Mouse (Mus musculus): ENCODE measurements around the gene Rfx3. TPM values are rescaled to one million over a fixed set of nuclear protein-coding genes. Genes with fewer than 3 reads are reported as not detected.

Gene Rfx3
- total and polyA plus RNA-seq, 3 experiments = 0.76 to 1.4 (median 1.2) TPM

DNA sequence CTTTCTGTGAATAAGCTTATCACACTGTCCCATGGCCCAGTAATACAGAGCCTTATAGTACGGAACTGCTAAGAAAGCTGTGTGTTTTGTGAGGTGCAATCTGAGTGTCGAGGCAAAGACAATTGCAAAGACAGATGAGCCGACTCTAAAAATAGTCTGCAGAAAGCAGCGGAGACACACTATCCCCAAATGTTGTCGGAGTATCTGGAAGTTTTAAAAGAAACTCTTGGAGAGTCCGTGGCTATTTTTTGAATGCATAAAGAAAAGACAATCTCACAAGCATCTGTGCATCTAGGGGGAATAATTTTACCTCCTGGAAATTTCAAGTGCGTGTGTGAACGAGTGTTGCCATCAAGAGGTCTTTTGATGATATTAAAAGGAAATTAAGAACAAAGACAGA, 251.6 kb downstream of the Rfx3 start:
- in situ Hi-C loops (cut with MboI; ENCODE audit: low pct_ligation_motif_present, low pct_unique_long_range_greater_than_20kb, low sequenced_read_pairs) (no loop called here), dilution Hi-C loops (cut with MboI; ENCODE audit: extremely low pct_ligation_motif_present, extremely low pct_unique_long_range_greater_than_20kb, low sequenced_read_pairs) (no loop called here)
- DNase-seq (ENCODE audit: extremely low read depth) = no peak
- no peak overlapping the region for H3K4me3 ChIP-seq (replicated peaks in 1 of 3; ENCODE audit: low read depth in 2 of 3, low read length in 2 of 3, poor library complexity in 1 of 3)
- peaks cover 4 to 7% of the 10 kb centered on the region in 2 experiments for H3K4me1 ChIP-seq (ENCODE audit: control insufficient read depth in 1 of 2, insufficient read depth in 2 of 2)
- H3K79me2 ChIP-seq (replicated peaks; ENCODE audit: control insufficient read depth, extremely low read depth, insufficient read depth, poor library complexity, severe bottlenecking) = no peaks in the 10 kb centered on the region
- no peak overlapping the region for H3K27ac ChIP-seq (ENCODE audit: insufficient read depth, low read depth)
- H3K4me2 ChIP-seq (ENCODE audit: insufficient read depth, low read depth, poor library complexity, severe bottlenecking) = no peak overlapping the region
- TF ChIP-seq GABPA (IDR thresholded peaks at IDR 0.05; ENCODE audit: insufficient replicate concordance, low read depth, low read length) (no peak), RCOR1 (conservative IDR thresholded peaks at IDR 0.05; ENCODE audit: low read depth, low read length) (no peak), ZC3H11A (IDR thresholded peaks at IDR 0.05; ENCODE audit: low read depth, low read length) (no peak), POLR2A (IDR thresholded peaks at IDR 0.05; ENCODE audit: low read depth, low read length) (no peak), HCFC1 (IDR thresholded peaks at IDR 0.05; ENCODE audit: low read depth, low read length) (no peak), ZNF384 (IDR thresholded peaks at IDR 0.05; ENCODE audit: low read depth, low read length) (no peak), JUN (IDR thresholded peaks at IDR 0.05; ENCODE audit: insufficient read depth, low read depth, low read length) (no peak), TBP (conservative IDR thresholded peaks at IDR 0.05; ENCODE audit: low read depth, low read length) (no peak), SMC3 (IDR thresholded peaks at IDR 0.05; ENCODE audit: low read depth, low read length) (no peak), CHD2 (IDR thresholded peaks at IDR 0.05; ENCODE audit: low read length) (no peak), SIN3A (IDR thresholded peaks at IDR 0.05; ENCODE audit: low read length) (no peak), JUND (conservative IDR thresholded peaks at IDR 0.05; ENCODE audit: low read depth, low read length) (no peak), NRF1 (IDR thresholded peaks at IDR 0.05; ENCODE audit: low read depth, low read length) (no peak)
- H3K27me3 ChIP-seq (replicated peaks) = no peaks in the 10 kb centered on the region
- H3K36me3 ChIP-seq (replicated peaks in 1 of 2; ENCODE audit: control insufficient read depth in 1 of 2, insufficient read depth in 1 of 2, low read length in 1 of 2) = no peaks in the 10 kb centered on the region
- H3K9ac ChIP-seq (ENCODE audit: insufficient read depth, low read depth) = no peak overlapping the region
- H3K9me3 ChIP-seq (replicated peaks; ENCODE audit: low read length) = no peaks in the 10 kb centered on the region

- H3K36me3 ChIP-seq (replicated peaks in 1 of 2; ENCODE audit: control insufficient read depth in 1 of 2, insufficient read depth in 1 of 2, low read length in 1 of 2) = no peaks in the 10 kb centered on the region
- H3K4me1 ChIP-seq (ENCODE audit: control insufficient read depth in 1 of 2, insufficient read depth in 2 of 2) = no peaks in the 10 kb centered on the region
- H3K4me2 ChIP-seq (ENCODE audit: insufficient read depth, low read depth, poor library complexity, severe bottlenecking) = no peak overlapping the region
- in situ Hi-C loops (cut with MboI; ENCODE audit: low pct_ligation_motif_present, low pct_unique_long_range_greater_than_20kb, low sequenced_read_pairs) (no loop called here), dilution Hi-C loops (cut with MboI; ENCODE audit: extremely low pct_ligation_motif_present, extremely low pct_unique_long_range_greater_than_20kb, low sequenced_read_pairs) (no loop called here)
- no peak overlapping the region for H3K27ac ChIP-seq (ENCODE audit: insufficient read depth, low read depth)
- no peaks in the 10 kb centered on the region for H3K79me2 ChIP-seq (replicated peaks; ENCODE audit: control insufficient read depth, extremely low read depth, insufficient read depth, poor library complexity, severe bottlenecking)
- TF ChIP-seq E2F4 (IDR thresholded peaks at IDR 0.05; ENCODE audit: insufficient replicate concordance, low read depth, low read length) (no peak), MAX (IDR thresholded peaks at IDR 0.05; ENCODE audit: low read length) (no peak), HCFC1 (IDR thresholded peaks at IDR 0.05; ENCODE audit: low read depth, low read length) (no peak), CTCF (conservative IDR thresholded peaks at IDR 0.05 in 1 of 2, IDR thresholded peaks at IDR 0.05 in 1 of 2; ENCODE audit: low read depth in 2 of 2, low read length in 2 of 2) (no peak), ZC3H11A (IDR thresholded peaks at IDR 0.05; ENCODE audit: low read depth, low read length) (no peak), TBP (conservative IDR thresholded peaks at IDR 0.05; ENCODE audit: low read depth, low read length) (no peak), BHLHE40 (IDR thresholded peaks at IDR 0.05; ENCODE audit: low read depth, low read length) (no peak), NELFE (IDR thresholded peaks at IDR 0.05; ENCODE audit: low read depth, low read length) (no peak), ZNF384 (IDR thresholded peaks at IDR 0.05; ENCODE audit: low read depth, low read length) (no peak), NRF1 (IDR thresholded peaks at IDR 0.05; ENCODE audit: low read depth, low read length) (no peak)
- no peak overlapping the region for H3K4me3 ChIP-seq (replicated peaks in 1 of 3; ENCODE audit: low read depth in 2 of 3, low read length in 2 of 3, poor library complexity in 1 of 3)
- no peak for DNase-seq (ENCODE audit: extremely low read depth)
- no peak overlapping the region for H3K9ac ChIP-seq (ENCODE audit: insufficient read depth, low read depth)
- H3K9me3 ChIP-seq (replicated peaks; ENCODE audit: low read length) = no peaks in the 10 kb centered on the region
- no peaks in the 10 kb centered on the region for H3K27me3 ChIP-seq (replicated peaks)
These were observed 263.7 kb downstream of the Rfx3 start for GRCm38 (mm10) chr19:27747301-27747700.

Measured in CH12.LX (cell line).